Mouse (Mus musculus) induced T-regulatory cell, adult 2 months (primary cell): ENCODE measurements around the gene Plin1.

Experiments used
- DNase-seq: peaks from one replicate; pipeline ENCODE4 v3.0.0-alpha.2; 2012; ENCODE audit warnings: low read depth

Plin1 gene

GRCm38 (mm10) chr7:79736511-79736910 is 3.8 kb upstream of the Plin1 start:
- DNase-seq = no peak

GRCm38 (mm10) chr7:79734563-79734962 is 1.9 kb upstream of the Plin1 start:
- no peak for DNase-seq

- no peak for DNase-seq
Measured at GRCm38 (mm10) chr7:79731438-79731837, 1.3 kb downstream of the Plin1 start.

GRCm38 (mm10) chr7:79729743-79730370 is 2.8 kb downstream of the Plin1 start:
- DNase-seq = peak; percentile 53

DNA sequence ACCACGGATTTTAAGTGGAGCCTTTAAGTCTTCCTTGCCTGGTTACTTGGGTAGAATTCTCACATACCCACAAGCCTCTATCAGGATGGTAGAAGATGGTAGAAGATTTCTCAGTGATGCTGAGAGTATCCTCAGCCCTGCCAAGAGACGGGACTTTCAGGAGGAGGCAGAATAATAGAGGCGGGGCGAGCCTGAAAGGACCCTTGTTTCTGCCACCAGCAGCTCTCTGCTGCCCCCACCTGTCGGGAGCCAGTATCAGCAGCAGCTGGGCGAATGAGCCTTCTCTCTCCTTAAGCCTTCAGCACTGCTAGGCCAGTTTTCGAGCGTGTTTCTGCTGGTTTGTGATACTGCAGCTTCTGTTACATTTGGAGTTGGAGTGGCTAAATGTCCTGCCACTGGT is 3.5 kb downstream of the Plin1 start:
- peak; percentile 83 for DNase-seq

DNA sequence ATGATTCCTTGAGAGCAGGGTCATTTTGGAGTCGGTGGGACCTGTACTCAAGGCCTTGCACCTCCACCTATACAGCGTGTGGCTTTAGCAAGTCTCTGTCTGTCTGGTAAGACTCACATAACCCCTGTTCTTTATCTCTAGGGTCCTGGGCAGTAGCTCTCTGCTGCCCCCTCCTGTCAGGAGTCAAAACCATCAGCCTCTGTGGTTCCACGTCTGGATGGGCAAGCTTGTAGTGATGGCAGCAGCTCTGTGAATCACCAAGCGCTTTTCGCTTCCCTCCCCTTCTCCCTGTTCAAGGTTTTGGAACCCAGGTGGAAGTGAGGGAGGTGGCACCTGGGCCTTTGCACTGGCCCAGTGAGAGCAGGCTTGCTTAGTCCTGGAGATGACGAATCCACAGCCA is 4.5 kb downstream of the Plin1 start:
- peak; percentile 87 for DNase-seq

DNA sequence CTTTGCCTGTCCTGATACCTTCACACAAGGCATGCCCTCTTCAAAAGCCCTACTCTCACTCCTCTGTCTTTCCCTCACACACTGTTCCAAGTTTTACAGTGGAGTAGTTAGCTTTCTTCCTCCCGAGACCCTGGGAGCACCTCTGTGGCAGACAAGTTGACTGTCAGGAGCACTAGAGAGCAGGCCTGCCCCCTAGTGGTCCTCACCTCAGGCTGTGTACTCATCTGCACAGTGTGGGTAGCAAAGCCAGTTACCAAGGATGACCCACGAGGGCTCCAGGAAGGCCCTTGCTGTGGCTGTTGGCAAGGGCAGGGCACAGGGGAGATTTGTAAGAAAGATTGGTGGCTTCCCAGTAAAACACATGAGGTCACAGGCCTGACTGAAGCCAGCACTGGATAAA is 5.6 kb downstream of the Plin1 start:
- DNase-seq = peak; percentile 73

GRCm38 (mm10) chr7:79721386-79721977 is 11.2 kb downstream of the Plin1 start:
- peak; percentile 76 for DNase-seq

DNA sequence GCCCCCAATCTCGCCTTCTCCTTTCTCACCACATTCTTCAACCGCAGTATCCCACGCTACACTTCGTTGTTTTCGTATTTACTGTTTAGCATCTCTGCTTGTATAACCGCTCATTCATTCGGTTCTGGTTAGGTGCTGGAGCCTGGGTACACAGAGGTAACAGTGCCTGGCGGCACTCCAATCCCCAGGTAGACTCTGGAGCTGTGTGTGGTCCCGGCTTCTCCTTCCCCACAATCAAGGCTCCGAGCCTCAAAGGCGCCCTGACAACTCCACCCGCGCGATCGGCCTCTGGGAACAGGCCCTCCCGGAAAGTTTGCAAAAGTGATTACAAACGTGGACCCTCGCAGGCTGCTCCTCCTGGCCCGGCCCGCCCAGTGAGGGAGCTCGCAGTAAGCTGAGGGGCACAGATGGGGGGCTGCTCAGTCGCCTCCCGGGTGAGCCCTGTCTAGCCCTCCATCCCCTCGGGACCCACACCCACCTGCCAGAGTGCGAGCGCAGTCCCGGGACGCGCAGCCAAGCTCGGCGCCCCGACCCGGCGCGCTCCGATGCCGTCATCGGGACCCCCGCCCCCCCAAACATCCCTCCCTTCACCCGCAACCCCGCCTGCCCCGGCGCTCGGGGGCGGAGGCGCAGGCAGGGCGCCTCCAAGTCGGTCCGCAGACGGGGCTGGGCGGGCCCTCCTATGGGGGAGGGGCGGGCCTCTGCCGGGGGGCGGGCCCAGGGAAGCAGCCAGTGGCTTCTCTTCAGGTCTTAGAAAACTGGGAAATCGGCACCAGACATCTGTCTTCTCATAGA is 17.3 kb downstream of the Plin1 start, which contains the start of gene Kif7:
TSS of gene Kif7 (minus strand) at position 534 of the 795 bp plus-strand sequence.
- peak; percentile 79 for DNase-seq

- no peak for DNase-seq
Measured at GRCm38 (mm10) chr7:79710831-79711230, 21.9 kb downstream of the Plin1 start.

DNA sequence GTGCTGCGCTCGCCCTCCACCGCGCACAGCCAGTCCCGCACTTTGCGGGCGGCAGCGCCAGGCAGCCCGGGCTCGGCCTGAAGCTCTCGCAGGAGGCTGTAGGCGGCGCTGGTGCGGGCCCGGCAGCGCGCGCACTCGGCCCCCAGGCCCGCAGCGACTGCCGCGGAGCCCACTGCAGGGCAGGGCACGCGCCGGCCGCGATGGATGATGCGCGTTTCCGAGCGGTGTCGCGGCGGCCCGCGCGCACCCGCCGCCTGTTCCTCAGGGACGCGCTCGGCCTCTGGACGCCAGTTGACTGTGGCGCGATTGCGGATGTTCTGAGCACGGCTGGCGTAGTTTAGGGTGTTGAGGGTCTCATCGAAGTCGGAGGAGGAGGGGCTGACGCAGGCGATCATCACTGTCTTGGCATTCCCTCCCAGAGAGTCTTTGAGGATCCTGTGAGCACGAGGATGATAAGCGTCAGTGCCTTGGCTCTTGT is 22.5 kb downstream of the Plin1 start:
- DNase-seq = no peak

DNA sequence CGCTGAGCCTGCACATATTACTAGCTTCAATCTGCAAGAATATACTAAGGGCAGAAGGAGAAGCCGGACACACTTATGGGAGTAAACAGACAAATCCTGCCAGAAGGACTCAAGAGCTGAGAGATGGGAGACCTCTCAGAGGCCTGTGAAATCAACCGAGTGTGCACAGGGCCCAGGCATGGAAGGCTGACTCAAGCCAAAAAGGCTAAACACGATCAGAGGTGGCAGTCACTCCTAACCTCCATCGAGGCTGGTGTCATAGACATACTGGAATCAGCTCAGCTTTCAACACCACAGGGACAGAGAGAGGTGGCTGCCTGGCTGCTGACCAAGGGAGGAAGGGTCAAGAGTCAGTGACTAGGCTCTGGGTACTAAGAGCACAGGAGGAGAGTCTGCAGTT is 27.5 kb downstream of the Plin1 start:
- DNase-seq = no peak

DNA sequence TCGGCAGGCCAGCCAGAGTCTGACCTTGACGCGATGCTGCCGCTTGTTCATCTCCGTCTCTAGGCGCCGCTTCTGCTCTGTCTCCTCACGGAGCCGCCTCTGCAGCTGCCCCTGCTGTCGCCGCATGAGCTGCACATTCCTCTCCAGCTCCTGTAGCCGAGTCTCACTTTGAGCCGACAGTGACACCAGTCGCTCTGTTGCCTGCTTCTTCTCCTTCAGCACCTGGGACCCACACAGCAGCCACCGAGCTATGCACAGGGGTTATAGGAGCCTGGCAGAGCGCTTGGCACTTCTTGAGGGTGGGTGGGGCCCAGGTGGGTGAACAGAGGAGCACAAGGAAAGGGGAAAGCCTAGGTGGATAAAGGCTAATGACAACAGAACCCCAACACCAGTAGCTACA is 29.9 kb downstream of the Plin1 start:
- no peak for DNase-seq

DNA sequence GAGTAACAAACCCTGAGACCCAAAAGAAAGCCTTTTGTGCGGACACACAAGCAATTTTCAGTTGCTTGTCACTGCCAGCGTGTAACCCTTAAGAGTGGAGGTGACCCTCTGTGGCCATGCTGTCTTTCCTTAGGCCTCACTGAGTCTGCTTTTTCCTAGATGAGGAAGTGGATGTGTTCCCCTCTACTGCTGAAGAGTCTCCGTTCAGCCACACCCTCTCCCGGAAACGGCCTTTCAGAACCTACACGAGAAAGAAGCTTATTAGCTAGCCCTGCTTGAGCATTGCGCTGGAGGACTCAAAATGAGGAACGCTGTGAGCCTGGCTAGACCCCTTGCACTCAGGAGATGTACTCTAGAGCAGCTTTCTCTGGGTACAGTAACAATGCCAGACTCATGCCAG is 36.2 kb downstream of the Plin1 start:
- no peak for DNase-seq

DNA sequence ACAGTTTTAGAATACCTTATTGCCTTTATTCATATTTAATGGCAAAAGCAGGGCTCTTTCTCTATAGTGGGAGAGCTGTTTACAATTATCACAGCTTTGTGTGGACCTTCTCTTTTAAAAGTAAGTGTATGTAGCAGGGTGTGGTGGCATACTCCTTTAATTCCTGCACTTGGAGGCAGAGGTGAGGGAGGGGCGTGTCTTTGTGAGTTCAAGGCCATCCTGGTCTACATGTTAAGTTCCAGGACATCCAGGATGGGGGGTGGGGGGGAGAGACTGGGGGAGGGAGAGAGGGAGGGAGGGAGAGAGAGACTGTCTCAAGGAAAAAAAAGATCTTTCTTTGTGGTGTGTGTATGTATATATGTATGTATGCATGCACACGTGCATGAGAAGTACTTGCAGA is 52.5 kb downstream of the Plin1 start:
- DNase-seq = no peak

DNA sequence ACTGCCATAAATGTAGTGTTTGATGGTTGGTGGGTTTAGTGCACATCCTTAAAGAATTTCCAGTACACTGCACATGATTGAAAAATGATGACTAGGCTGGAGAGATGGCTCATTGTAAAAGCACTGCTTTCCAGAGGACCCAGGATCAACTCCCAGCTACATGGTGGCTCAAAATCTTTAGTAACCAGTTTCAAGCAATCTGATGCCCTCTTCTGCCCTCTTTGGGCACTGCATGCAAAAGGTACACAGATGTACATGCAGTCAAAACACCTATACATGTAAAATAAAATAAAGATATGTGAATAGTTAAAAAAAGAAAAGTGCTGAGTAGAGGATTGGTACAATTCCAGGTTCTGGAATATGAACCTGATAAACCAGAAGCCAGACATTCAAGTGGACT is 53.5 kb downstream of the Plin1 start:
- DNase-seq = peak; percentile 37

GRCm38 (mm10) chr7:79670900-79671604 is 61.7 kb downstream of the Plin1 start:
- DNase-seq = no peak
